Mouse (Mus musculus): ENCODE data around the gene Nfyc.

DNA sequence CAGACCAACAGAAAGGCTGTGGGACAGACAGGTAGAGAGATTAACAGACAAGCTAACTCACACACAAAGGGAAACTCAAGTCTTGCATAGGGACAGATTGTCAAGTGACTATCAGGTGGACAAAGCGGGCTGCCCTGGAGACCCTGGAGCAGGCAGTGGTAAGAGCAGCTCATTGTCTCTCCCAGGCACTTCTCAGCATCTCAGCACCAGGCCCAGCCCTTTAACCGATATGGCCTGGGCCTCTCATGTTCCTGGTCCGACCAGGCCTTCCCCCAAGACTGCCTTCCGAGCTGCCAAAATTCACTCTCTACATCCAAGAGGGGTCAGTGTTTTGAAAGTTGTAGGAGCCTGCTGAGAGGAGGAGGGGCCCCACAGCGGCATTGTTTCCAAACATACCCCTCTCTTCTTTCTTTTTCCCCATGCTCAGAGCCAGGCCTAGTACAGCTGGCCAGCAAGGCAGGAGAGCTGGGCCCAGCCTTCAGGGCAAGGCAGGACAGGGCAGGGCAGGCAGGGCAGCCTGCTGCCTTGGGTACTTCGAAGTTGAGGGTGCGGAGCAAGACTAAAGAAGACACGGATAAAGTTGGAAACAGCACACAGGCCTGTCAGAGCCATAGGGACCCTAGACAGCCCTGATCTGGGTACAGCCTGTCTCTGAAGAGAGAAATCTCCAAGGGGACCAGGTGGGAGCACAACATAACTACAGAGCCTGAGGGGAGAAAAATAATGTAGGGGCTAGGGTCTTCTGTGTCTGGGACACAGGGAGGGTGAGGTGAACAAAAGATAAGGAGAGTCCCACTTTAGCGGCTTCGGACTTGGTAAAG is 85.4 kb downstream of the Nfyc start:
- TF ChIP-seq CTCF (IDR thresholded peaks at IDR 0.05; ENCODE audit: borderline replicate concordance, insufficient read depth, low read depth, low read length) (no peak), POLR2A (IDR thresholded peaks at IDR 0.05; ENCODE audit: borderline replicate concordance, insufficient read depth, low read length) (no peak)
